Mouse (Mus musculus) cortical plate, adult 2 months (tissue): ENCODE data around the gene Megf6.

Experiments used
- CTCF ChIP-seq: fragments of 200-500 bp; IDR thresholded peaks from 2 replicates; pipeline ENCODE4 v1.5.1; 2011; ENCODE audit warnings: mild to moderate bottlenecking, control low read depth, low read length; ENCODE audit not compliant: insufficient read depth; ENCODE audit errors: extremely low read depth
- POLR2A ChIP-seq: fragments of 200-500 bp; IDR thresholded peaks from 2 replicates; pipeline ENCODE4 v1.6.1; 2011; ENCODE audit warnings: mild to moderate bottlenecking, low read length, control low read depth; ENCODE audit not compliant: insufficient read depth; ENCODE audit errors: extremely low read depth

GRCm38 (mm10) chr4:154170021-154170420 lies 509 bp upstream of the Megf6 start:
- TF ChIP-seq CTCF (no peak), POLR2A (no peak)
